Mouse (Mus musculus): Measurements from ENCODE around the gene Supt7l.

- TF ChIP-seq USF1 (IDR thresholded peaks at IDR 0.05; ENCODE audit: low read depth) (no peak), CTCF (IDR thresholded peaks at IDR 0.05; ENCODE audit: control insufficient read depth, insufficient read depth, insufficient read length) (no peak), MAX (IDR thresholded peaks at IDR 0.05) (no peak), MYOG (IDR thresholded peaks at IDR 0.05; ENCODE audit: control insufficient read depth, extremely low read depth, insufficient read length) (no peak)
Observed at GRCm38 (mm10) chr5:31559401-31559800, 31.8 kb upstream of the Supt7l start.

Data from C2C12 (cell line).